Mouse (Mus musculus): ENCODE measurements at regions not wholly inside any gene's neighbourhood (a gene's known extent, or its start where the extent isn't known, plus 50 kb on each side); places are given as distances from the start of the nearest gene placed in this dataset.
A peak's percentile ranks its signal among the peaks of the same experiment; 100 is the strongest.
"Not testable (repeated sequence)": the region's sequence is repeated elsewhere in the genome, so short reads cannot be mapped to it uniquely, and the experiment has no call there.

DNA sequence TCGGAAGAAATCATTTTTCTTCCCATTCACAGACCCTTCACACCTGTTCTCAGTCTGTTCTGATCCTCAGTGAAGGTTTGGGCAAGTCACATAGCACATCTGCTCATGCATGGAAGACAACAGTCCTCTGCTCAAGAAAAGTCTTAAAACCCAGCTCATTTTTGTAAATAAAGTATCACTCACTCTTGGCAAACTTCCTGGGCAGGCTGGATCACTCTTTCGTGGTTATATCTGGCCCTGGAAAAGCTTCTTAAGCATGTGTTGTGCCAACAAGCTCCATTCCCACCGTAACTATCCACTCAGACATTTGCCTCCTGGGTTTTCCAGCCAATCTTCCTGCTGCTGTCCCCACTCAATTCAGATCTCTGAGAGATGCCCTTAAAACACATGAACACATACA lies 103.2 kb upstream of the Cep85l start:
- DNase-seq (ENCODE audit: inconsistent ontology term): peak; percentile 21

- no peak for DNase-seq (ENCODE audit: inconsistent ontology term)
These were observed 90.5 kb upstream of the Cep85l start for GRCm38 (mm10) chr10:53470200-53470599.

GRCm38 (mm10) chr10:53469611-53470010 lies 89.9 kb upstream of the Cep85l start:
- no peak for DNase-seq (ENCODE audit: inconsistent ontology term)

DNA sequence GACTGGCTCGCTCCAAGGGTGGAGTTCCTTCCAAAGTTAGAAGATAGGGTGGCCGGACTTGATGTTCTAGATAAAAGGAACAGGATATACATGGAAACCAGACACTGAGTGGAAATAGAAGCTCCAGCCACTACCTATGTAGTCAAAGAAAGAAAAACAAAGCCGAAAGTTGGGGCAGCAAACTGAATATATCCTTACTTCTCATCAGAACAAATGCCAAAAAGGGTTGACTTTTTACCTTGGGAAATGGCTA lies 88.5 kb upstream of the Cep85l start:
- no peak for DNase-seq (ENCODE audit: inconsistent ontology term)

- no peak for DNase-seq (ENCODE audit: inconsistent ontology term)
These were observed 87.9 kb upstream of the Cep85l start for GRCm38 (mm10) chr10:53467472-53468292.

DNA sequence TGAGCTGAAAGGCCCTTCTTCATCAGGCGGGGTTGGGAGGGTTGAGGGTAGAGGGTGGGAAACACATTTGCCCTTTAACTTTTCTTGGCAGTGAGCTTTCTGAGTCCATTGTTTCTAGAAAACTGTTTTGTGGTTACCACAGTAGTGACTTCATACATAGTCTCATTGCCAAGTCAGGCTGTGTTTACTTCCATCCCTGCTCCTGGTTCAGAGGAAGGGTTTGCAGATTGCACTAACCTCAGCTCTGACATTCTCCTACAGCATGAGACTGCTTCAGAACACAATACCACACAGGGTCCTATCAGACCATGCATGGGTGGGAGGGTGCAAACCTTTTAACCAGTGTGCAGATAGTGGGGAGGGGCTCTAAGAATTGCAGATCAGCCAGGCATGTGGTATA lies 87.1 kb upstream of the Cep85l start:
- peak; percentile 76 for DNase-seq (ENCODE audit: inconsistent ontology term)

DNA sequence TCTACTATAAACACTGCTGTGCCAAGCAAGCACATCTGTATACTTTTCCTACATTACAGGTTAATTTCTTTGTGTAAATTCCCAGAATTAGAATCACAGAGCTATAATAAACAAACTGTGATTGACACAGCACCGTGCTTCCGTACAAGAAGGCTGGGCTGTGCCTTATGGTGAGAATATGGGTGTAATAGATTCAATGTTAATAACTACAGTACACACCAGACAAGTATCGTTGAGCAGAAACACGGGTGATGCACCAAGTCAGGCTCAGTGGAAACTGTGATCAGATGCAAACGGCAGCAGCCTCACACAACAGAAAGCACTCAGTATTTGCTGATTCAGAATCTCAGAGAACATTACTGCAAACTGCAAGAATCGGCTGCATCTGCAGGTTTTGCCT lies 86.5 kb upstream of the Cep85l start:
- no peak for DNase-seq (ENCODE audit: inconsistent ontology term)

DNA sequence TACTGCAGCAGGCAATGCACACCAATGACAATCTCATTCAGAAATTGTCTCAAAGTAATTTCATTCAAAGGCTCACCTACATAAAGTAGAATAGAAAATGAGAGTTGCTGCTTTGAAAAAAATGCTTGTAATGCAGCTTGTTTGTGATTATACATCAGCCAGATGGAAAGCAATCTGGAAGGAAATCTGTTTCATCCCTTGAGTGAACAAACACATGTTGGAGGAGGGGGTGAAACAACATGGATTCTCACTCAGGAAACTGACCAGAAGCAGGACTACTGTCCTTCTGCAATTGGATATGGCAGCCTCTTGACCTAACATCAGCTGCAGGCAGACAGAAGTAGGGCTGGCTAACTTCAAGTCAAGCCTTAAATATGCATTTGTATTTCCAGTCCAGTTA lies 84.8 kb upstream of the Cep85l start:
- no peak for DNase-seq (ENCODE audit: inconsistent ontology term)

DNA sequence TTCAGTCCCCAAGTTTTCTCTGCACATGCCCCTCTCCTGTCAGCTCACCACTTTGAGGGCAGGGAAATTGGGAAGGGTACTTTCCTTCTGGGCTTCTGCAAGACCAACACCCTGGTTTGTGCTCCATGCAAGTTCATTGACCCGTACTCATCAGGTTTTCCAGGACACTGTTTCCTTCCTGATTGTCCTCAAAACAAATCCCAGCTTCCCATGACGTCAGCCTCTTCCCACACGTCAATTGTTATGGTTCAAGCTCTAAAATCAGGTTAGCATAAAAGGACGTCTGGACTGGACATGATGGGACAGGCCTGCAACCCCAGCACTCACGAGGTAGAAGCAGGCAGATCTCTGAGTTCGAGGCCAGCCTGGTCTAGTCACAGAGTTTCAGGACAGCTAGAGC lies 84.3 kb upstream of the Cep85l start:
- no peak for DNase-seq (ENCODE audit: inconsistent ontology term)

GRCm38 (mm10) chr10:53463471-53463870 lies 83.7 kb upstream of the Cep85l start:
- no peak for DNase-seq (ENCODE audit: inconsistent ontology term)

- DNase-seq (ENCODE audit: inconsistent ontology term): no peak
These were observed 82.9 kb upstream of the Cep85l start for GRCm38 (mm10) chr10:53462449-53463308.

GRCm38 (mm10) chr10:53461070-53461781 lies 81.5 kb upstream of the Cep85l start:
- DNase-seq (ENCODE audit: inconsistent ontology term): no peak

DNA sequence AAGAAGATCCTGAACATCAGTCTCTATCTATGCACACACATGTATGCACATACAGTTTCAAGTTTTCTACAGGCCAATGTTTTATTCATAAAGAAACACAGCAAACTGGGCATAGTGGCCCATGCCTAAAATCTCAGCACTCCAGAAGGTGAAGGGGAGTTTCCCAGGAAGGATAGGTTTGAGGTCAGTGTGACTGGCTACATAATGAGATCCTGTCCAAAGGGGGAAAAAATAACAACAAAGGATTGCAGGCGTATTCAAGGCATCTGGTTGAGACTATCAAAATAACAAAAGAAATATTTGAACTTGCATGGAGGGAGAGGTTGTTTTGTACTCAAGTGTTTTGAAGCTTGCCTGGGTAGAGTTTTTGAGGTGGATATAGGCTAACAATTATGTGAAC lies 80.0 kb upstream of the Cep85l start:
- not testable (repeated sequence) for DNase-seq (ENCODE audit: inconsistent ontology term)

DNA sequence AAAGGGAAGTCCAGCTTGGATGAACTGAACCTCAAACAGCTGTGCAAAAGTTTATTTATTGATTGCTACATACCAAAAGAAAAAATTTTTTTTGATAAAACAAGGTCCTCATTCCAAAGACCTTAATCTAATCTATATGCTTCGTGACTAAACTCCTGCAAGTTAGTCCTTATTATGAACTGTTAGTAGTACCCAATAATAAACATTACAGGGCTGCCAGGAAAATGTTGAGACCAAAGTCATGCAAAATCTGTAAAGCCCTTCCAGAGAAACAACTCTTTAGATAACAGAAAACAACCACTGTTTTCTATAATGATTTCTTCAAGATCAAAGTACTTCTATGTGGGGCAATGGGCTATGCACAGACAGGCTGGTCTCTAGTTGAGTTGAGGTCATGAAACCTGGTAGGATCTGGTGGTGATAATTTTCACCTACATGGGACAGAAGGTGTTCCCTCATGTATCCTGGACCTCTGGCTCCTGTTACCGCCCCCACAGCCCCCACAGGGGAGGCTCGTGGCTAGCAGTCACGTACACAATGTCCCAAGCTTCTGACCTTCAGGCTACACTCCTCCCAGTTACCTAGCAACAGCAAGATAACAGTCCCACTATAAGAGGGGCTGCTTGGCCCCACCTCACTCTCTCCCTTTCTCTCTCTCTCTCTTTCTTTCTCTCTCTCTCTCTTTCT lies 76.4 kb upstream of the Cep85l start:
- DNase-seq (ENCODE audit: inconsistent ontology term): no peak

DNA sequence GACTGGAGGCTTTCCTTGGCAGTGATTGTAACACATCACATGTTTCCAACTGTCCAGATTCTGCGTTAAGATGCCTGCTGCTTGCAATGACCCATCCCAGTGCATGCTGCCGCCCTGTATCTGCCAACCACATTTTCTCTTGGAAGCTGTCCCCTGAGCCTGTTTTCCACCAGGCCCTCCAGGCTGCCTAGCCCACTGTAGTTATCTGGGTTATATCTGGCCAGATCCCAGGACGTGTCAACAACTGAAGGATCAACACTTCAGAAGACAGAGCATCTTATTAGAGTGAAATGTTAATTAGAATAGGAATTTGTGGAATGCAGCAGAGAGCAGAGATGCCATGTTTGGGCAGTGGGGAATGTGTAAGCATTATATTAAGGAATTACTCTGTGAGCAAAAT lies 65.0 kb upstream of the Cep85l start:
- DNase-seq (ENCODE audit: inconsistent ontology term): peak; percentile 92

DNA sequence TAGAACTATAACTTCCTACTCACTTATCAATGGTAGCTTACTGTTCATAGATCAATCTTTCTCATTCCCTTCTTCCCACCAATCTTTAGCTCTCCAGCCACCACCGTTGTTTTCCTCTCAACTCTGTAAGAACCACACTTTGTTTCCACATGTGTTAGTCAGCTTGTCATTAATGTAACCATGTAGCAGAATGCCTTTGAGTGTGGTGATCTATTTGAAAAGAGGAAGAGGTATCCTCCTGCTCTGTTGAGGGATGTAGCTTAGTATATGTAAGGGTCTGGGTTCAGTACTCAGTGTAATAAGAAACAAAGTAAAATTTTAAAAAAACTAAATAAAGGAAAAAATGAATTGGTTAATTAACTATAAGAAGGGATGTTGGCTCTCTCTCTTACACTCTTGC lies 63.7 kb upstream of the Cep85l start:
- no peak for DNase-seq (ENCODE audit: inconsistent ontology term)

GRCm38 (mm10) chr10:53442912-53443311 lies 63.2 kb upstream of the Cep85l start:
- no peak for DNase-seq (ENCODE audit: inconsistent ontology term)

- no peak for DNase-seq (ENCODE audit: inconsistent ontology term)
These were observed 60.5 kb upstream of the Cep85l start for GRCm38 (mm10) chr10:53440251-53440650.

DNA sequence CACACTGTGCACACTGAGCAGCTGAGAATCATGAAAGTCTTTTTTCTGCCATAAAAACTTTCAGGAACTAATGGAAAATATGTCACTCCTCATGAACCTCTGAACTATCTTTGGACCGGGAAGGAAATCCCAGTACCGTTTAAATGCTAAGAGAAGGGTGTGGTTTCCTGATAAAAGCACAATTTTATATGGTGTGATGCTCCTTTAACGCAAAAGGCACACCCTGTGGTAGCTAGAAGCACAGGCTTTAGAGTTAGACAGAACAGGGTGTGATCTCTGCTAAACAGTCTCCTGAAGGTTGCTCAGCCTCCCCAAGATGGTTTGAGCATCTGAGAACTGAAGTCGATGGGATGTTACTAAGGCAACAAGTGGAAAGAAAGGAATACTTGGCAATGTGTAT lies 58.6 kb upstream of the Cep85l start:
- DNase-seq (ENCODE audit: inconsistent ontology term): no peak

DNA sequence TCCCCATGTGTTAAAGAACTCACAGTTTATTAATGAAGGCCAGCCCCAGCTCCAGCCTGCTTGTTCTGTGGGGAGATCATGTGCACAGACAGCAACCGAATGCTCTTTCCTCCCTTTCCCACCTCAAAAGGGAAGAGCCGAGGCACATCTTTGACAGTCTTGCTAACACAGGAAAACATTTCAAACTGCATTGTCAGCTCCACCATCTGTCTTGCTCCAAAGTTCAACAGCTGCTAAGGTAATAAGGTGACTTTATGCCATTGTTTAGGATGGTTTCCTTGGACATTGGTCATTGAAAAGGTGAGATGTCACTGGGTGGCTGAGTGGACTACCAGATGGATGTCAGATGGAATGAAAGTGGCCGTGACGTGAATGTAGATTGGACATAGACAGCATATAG lies 58.0 kb upstream of the Cep85l start:
- DNase-seq (ENCODE audit: inconsistent ontology term): no peak

- DNase-seq (ENCODE audit: inconsistent ontology term): no peak
These were observed 56.3 kb upstream of the Cep85l start for GRCm38 (mm10) chr10:53436023-53436475.

All from Muller cell, postnatal 12 days (primary cell).